Comparison of ENCODE assay signal across 21 mouse cellular contexts in the genomic region with DNA sequence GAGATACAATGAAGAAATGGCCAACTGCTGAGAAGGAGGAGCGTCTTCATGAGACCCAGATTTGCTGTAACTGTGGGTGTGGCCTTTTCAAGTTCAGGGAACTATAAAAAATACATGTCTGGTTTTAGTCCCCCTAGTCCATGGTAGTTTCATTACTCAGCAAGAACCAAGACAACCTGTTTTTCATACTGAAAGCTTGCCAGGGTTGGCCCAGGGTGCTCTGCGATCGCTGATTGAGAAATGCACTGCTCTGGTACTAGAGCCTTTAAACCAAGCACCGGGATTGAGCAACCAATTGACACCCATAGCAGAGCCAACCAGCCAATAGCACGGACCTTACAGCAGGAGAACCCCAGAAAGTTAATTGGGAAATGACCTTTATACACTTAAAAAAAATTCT. TPM values are rescaled to one million over a fixed set of nuclear protein-coding genes. Genes with fewer than 3 reads are reported as not detected.
DNase-seq lines count a peak whose midpoint lies in the region; ATAC-seq and TF ChIP-seq lines count a peak whose summit lies in the region.
"Had no signal": no experiment of that assay in that cellular context is flagged by ENCODE, and none has a peak within 500 bp of the region (broad histone marks: within the 10 kb centered on the region; RNA-seq: fewer than 3 reads in every experiment).

No protein-coding gene starts in this region.

- no peak overlapping the region for H3K9ac ChIP-seq in liver, postnatal 0 days (replicated peaks)
- H3K9ac ChIP-seq in liver, embryonic 12.5 days: no peak overlapping the region
- H3K9ac ChIP-seq: embryonic facial prominence, embryonic 13.5 days; kidney, embryonic 15.5 days; limb, embryonic 13.5 days; lung, embryonic 15.5 days; midbrain, embryonic 13.5 days had no signal

- WGBS in liver, postnatal 0 days (ENCODE audit: insufficient replicate concordance): 55% methylated on average over 5 of the region's 5 CpGs
- WGBS in liver, embryonic 12.5 days (ENCODE audit: insufficient replicate concordance): 75% methylated on average over 5 of the region's 5 CpGs

- H3K4me1 ChIP-seq in liver, postnatal 0 days (ENCODE audit: insufficient read depth): peaks cover 23% of the 10 kb centered on the region
- peaks cover 35% of the 10 kb centered on the region for H3K4me1 ChIP-seq in liver, embryonic 12.5 days
- H3K4me1 ChIP-seq: embryonic facial prominence, embryonic 13.5 days; midbrain, embryonic 13.5 days had no signal

- DNase-seq in liver, postnatal 0 days: peak; percentile 48
- peak; percentile 95 for DNase-seq in fat pad, adult 2 months (ENCODE audit: extremely low read depth, low read depth, low spot score)
- DNase-seq in lung, postnatal 25 days (ENCODE audit: low spot score): peak; percentile 78
- no peak for DNase-seq in kidney, postnatal 4 days
- DNase-seq in cerebellum, postnatal 10 days: no peak
- DNase-seq: cerebellum, adult 8-10 months; heart, postnatal 36 days; right cerebral cortex, postnatal 14 days; spleen, adult 18-20 months; thymus, postnatal 36 days had no signal

- H3K27me3 ChIP-seq in liver, postnatal 0 days (ENCODE audit: insufficient read depth, low read length): no peaks in the 10 kb centered on the region
- H3K27me3 ChIP-seq in liver, embryonic 12.5 days (replicated peaks): peaks cover 4% of the 10 kb centered on the region; the same call in 1 of the 2 replicates
- H3K27me3 ChIP-seq: embryonic facial prominence, embryonic 13.5 days; kidney, embryonic 15.5 days; limb, embryonic 13.5 days; lung, embryonic 15.5 days; midbrain, embryonic 13.5 days had no signal

- 0 out of 2 replicates have a peak overlapping the region, but pooled peaks have one; percentile 45 for H3K27ac ChIP-seq in liver, postnatal 0 days (ENCODE audit: low read depth)
- no peak overlapping the region for H3K27ac ChIP-seq in liver, embryonic 12.5 days
- H3K27ac ChIP-seq: embryonic facial prominence, embryonic 13.5 days; kidney, embryonic 15.5 days; limb, embryonic 13.5 days; lung, embryonic 15.5 days; midbrain, embryonic 13.5 days had no signal

- TF ChIP-seq EP300 in liver, postnatal 0 days (IDR thresholded peaks at IDR 0.05; ENCODE audit: low read depth): 0 out of 2 replicates have a peak, but pooled peaks have one; percentile 20

- no peak overlapping the region for H3K4me3 ChIP-seq in liver, postnatal 0 days (ENCODE audit: low read depth, low read length)
- no peak overlapping the region for H3K4me3 ChIP-seq in liver, embryonic 12.5 days
- H3K4me3 ChIP-seq: embryonic facial prominence, embryonic 13.5 days; kidney, embryonic 15.5 days; limb, embryonic 13.5 days; lung, embryonic 15.5 days; midbrain, embryonic 13.5 days; myocyte had no signal

- peak; percentile 86 for ATAC-seq in liver, postnatal 0 days
- ATAC-seq in liver, embryonic 12.5 days: no peak
- ATAC-seq in monocyte, adult 5-6 weeks (replicated peaks; ENCODE audit: insufficient number of reproducible peaks, low FRiP score, low TSS enrichment, poor library complexity, severe bottlenecking): peak; percentile 79
- ATAC-seq: forebrain, embryonic 16.5 days; hindbrain, embryonic 16.5 days; intestine, postnatal 0 days; midbrain, embryonic 13.5 days had no signal

- H3K4me2 ChIP-seq in liver, postnatal 0 days (ENCODE audit: low read depth, low read length): no peak overlapping the region
- no peak overlapping the region for H3K4me2 ChIP-seq in liver, embryonic 12.5 days
- H3K4me2 ChIP-seq: embryonic facial prominence, embryonic 13.5 days; kidney, embryonic 15.5 days; limb, embryonic 13.5 days; lung, embryonic 15.5 days; midbrain, embryonic 13.5 days had no signal

- no peaks in the 10 kb centered on the region; the same call in 1 of the 2 replicates for H3K9me3 ChIP-seq in liver, postnatal 0 days (ENCODE audit: low read length)
- 0 out of 2 replicates have a peak, but pooled peaks cover 3% of the 10 kb centered on the region for H3K9me3 ChIP-seq in liver, embryonic 12.5 days (replicated peaks)
- H3K9me3 ChIP-seq: kidney, embryonic 15.5 days; limb, embryonic 13.5 days; lung, embryonic 15.5 days; midbrain, embryonic 13.5 days had no signal

- TF ChIP-seq CTCF in liver, postnatal 0 days (IDR thresholded peaks at IDR 0.05; ENCODE audit: low read depth): no peak

- no peaks in the 10 kb centered on the region for H3K36me3 ChIP-seq in liver, postnatal 0 days (replicated peaks; ENCODE audit: insufficient read depth, low read length)
- H3K36me3 ChIP-seq in liver, embryonic 12.5 days: no peaks in the 10 kb centered on the region
- H3K36me3 ChIP-seq: embryonic facial prominence, embryonic 13.5 days; kidney, embryonic 15.5 days; limb, embryonic 13.5 days; lung, embryonic 15.5 days; midbrain, embryonic 13.5 days had no signal

RNA-seq across cellular contexts. Expression of a gene that starts 13.6 kb away (rescaled TPM):
- polyA plus RNA-seq in liver, postnatal 0 days (2015; fragmentation: Nextera tagmentation; extraction: Ambion mirVana): 3.7 and 3.9 TPM in 2 replicates
- 4.8 and 4.9 TPM in 2 replicates for polyA plus RNA-seq in liver, embryonic 12.5 days (2016; fragmentation: Nextera tagmentation; extraction: Ambion mirVana)
- 87.6 to 107 TPM (median 95.1 TPM) in 3 replicates for total RNA-seq in monocyte, adult 5-6 weeks (2017)

RNA-seq across cellular contexts. Expression of a gene that starts 29.6 kb away (rescaled TPM):
- polyA plus RNA-seq in liver, postnatal 0 days (2015; fragmentation: Nextera tagmentation; extraction: Ambion mirVana): 16.0 and 16.4 TPM in 2 replicates
- 25.8 and 27.7 TPM in 2 replicates for polyA plus RNA-seq in liver, embryonic 12.5 days (2016; fragmentation: Nextera tagmentation; extraction: Ambion mirVana)
- total RNA-seq in monocyte, adult 5-6 weeks (2017): 27.9 to 44.3 TPM (median 39.2 TPM) in 3 replicates

Comparison
In these comparisons a context has a peak if more than half of its experiments do, and no peak if none do; other contexts are left out.
1. DNase-seq: peak in liver, postnatal 0 days (single experiment), fat pad, adult 2 months (single experiment) and lung, postnatal 25 days (single experiment); none in kidney, postnatal 4 days (0 of 2) and cerebellum, postnatal 10 days (0 of 2).